Mouse (Mus musculus) intestine, embryonic 14.5 days (tissue): Measurements from ENCODE around the gene Tuba1b. TPM values are rescaled to one million over a fixed set of nuclear protein-coding genes. Genes with fewer than 3 reads are reported as not detected.

Experiments
- ATAC-seq: fragments of 200-750 bp; cut with Nextera tagmentation; replicated peaks from 2 replicates; pipeline ENCODE4 v1.8.0; 2017; ENCODE audit warnings: low read depth, moderate number of reproducible peaks, moderate TSS enrichment, moderate library complexity; ENCODE audit not compliant: low FRiP score, low TSS enrichment
- DNase-seq: peaks from one replicate; pipeline ENCODE4 v3.0.0-alpha.2; 2018; ENCODE audit warnings: low spot score
- H3K27ac ChIP-seq: fragments of 300-500 bp; sonication (generic); 2 replicates; pipeline ENCODE4 v1.5.1; 2014; ENCODE audit warnings: low read depth, mild to moderate bottlenecking, control low read depth
- H3K27me3 ChIP-seq: fragments of 300-500 bp; sonication (generic); replicated peaks from 2 replicates; pipeline ENCODE4 v1.6.1; 2014; ENCODE audit warnings: low read length, control low read depth; ENCODE audit not compliant: control insufficient read depth, insufficient read depth
- H3K36me3 ChIP-seq: fragments of 300-500 bp; sonication (generic); 2 replicates; pipeline ENCODE4 v1.6.1; 2014; ENCODE audit warnings: low read length, control low read depth; ENCODE audit not compliant: control insufficient read depth, insufficient read depth
- H3K4me1 ChIP-seq: fragments of 300-500 bp; sonication (generic); replicated peaks from 2 replicates; pipeline ENCODE4 v1.6.1; 2014; ENCODE audit warnings: low read length, control low read depth, mixed read lengths; ENCODE audit not compliant: control insufficient read depth, insufficient read depth
- H3K4me2 ChIP-seq: fragments of 300-500 bp; sonication (generic); 2 replicates; pipeline ENCODE4 v1.6.1; 2014; ENCODE audit warnings: low read length
- H3K4me3 ChIP-seq: fragments of 300-500 bp; sonication (generic); 2 replicates; pipeline ENCODE4 v1.5.1; 2014; ENCODE audit warnings: low read depth, low read length, control low read depth, mixed read lengths
- H3K9ac ChIP-seq: fragments of 300-500 bp; sonication (generic); 2 replicates; pipeline ENCODE4 v1.6.1; 2014; ENCODE audit warnings: mild to moderate bottlenecking, low read length
- H3K9me3 ChIP-seq: fragments of 300-500 bp; sonication (generic); 2 replicates; pipeline ENCODE4 v1.6.1; 2016; ENCODE audit warnings: low read length, control low read depth; ENCODE audit not compliant: control insufficient read depth
- WGBS: fragments of 180-500 bp; shearing (Covaris S2); extraction: QIAGEN DNeasy Blood & Tissue Kit; methylation state at CpG from one replicate; pipeline ENCODE4 v1.1.7; 2014; 5-methylcytosine and 5-hydroxymethylcytosine counted together
- polyA plus RNA-seq: library from polyadenylated mRNA; unstranded; fragments of >200 nt; fragmentation: Nextera tagmentation; extraction: Ambion mirVana; gene quantifications from 2 replicates; pipeline ENCODE4 v1.2.1, GENCODE M21; 2014

Tuba1b gene
- polyA plus RNA-seq, 1 experiment from 2014 or later = 1,667 TPM

DNA sequence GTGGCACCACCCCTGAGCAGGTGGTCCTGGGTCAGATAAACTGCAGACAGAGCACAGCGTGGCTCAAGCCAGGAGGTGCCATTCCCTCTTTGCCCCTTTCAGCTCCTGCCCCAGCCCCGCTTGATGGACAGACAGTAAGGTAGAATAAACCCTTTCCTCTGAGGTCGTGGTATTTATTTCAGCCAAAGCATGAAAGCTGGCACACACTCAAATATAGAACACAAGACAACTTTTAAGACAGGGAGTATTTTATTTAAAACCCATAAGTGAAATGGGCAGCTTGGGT lies 15.2 kb upstream of the Tuba1b start:
- H3K27ac ChIP-seq = no peak overlapping the region
- ATAC-seq (no peak), DNase-seq (no peak)
- no peak overlapping the region for H3K9ac ChIP-seq
- H3K27me3 ChIP-seq = no peaks in the 10 kb centered on the region
- no peak overlapping the region for H3K4me3 ChIP-seq
- no peaks in the 10 kb centered on the region for H3K9me3 ChIP-seq
- peaks cover 9% of the 10 kb centered on the region; the same call in 1 of the 2 replicates for H3K36me3 ChIP-seq
- H3K4me1 ChIP-seq = peaks cover 10% of the 10 kb centered on the region; the same call in 1 of the 2 replicates
- 70% methylated on average over 3 of the region's 3 CpGs for WGBS
- H3K4me2 ChIP-seq = no peak overlapping the region

- ATAC-seq (no peak), DNase-seq (no peak)
- no peaks in the 10 kb centered on the region for H3K9me3 ChIP-seq
- no peak overlapping the region for H3K27ac ChIP-seq
- H3K9ac ChIP-seq = no peak overlapping the region
- no peak overlapping the region for H3K4me2 ChIP-seq
- H3K4me3 ChIP-seq = no peak overlapping the region
- peaks cover 6% of the 10 kb centered on the region; the same call in 1 of the 2 replicates for H3K4me1 ChIP-seq
- no peaks in the 10 kb centered on the region for H3K27me3 ChIP-seq
- H3K36me3 ChIP-seq = peaks cover 9% of the 10 kb centered on the region; the same call in 1 of the 2 replicates
- 71% methylated on average over 6 of the region's 6 CpGs for WGBS
These were observed 14.7 kb upstream of the Tuba1b start for GRCm38 (mm10) chr15:98948857-98949606.

GRCm38 (mm10) chr15:98948382-98948781 lies 14.0 kb upstream of the Tuba1b start:
- DNase-seq = no peak
- no peaks in the 10 kb centered on the region for H3K9me3 ChIP-seq
- H3K4me1 ChIP-seq = 0 out of 2 replicates have a peak, but pooled peaks cover 4% of the 10 kb centered on the region
- H3K27ac ChIP-seq = no peak overlapping the region
- no peak for ATAC-seq
- H3K27me3 ChIP-seq = no peaks in the 10 kb centered on the region
- no peak overlapping the region for H3K4me2 ChIP-seq
- no peak overlapping the region for H3K9ac ChIP-seq
- no peak overlapping the region for H3K4me3 ChIP-seq
- H3K36me3 ChIP-seq = peaks cover 9% of the 10 kb centered on the region; the same call in 1 of the 2 replicates

DNA sequence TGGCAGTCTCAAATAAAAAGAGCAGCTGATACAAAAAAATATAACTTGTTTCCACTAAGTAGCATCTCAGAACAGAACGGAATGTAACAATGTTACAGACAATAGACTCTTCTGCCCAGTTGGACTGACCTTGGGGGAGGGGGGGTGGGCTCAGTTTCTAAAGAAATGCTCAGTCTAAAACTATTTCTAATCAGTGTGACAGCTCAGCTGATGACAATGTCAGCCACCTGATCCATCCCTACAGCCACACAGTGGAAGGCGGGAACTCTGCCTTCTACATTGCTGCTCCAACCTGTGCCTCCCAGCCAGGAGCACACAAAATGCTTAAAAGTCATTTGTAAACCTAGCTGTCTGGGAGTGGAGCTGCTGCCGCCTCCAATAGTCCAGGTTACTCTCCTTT lies 13.5 kb upstream of the Tuba1b start:
- Histone ChIP-seq H3K4me3 (no peak overlapping the region), H3K4me1 (0 out of 2 replicates have a peak, but pooled peaks cover 4% of the 10 kb centered on the region), H3K9me3 (no peaks in the 10 kb centered on the region), H3K9ac (no peak overlapping the region), H3K27ac (no peak overlapping the region), H3K27me3 (no peaks in the 10 kb centered on the region), H3K36me3 (peaks cover 9% of the 10 kb centered on the region; the same call in 1 of the 2 replicates), H3K4me2 (no peak overlapping the region)
- 51% methylated on average over 3 of the region's 3 CpGs for WGBS
- ATAC-seq (no peak), DNase-seq (no peak)

DNA sequence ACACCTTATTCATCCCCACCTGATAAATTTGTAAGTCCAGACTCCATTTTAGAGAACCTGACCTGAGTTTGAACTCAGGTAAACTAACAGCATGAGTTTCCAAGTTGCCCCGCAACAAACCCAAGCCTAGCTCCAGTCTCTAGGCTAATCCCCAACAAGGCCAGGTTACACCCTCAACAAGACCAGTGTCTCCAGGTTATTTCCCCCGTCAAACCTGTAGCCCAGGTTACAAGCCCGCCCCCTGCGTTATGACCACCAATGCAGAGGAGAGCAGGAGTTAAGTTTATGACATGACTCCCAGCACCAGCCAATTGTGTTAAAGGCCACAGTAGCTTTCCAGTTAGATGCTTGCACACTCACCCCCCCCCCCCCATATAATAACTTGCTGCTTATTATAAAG lies 8.8 kb upstream of the Tuba1b start:
- 48% methylated on average over 4 of the region's 4 CpGs for WGBS

DNA sequence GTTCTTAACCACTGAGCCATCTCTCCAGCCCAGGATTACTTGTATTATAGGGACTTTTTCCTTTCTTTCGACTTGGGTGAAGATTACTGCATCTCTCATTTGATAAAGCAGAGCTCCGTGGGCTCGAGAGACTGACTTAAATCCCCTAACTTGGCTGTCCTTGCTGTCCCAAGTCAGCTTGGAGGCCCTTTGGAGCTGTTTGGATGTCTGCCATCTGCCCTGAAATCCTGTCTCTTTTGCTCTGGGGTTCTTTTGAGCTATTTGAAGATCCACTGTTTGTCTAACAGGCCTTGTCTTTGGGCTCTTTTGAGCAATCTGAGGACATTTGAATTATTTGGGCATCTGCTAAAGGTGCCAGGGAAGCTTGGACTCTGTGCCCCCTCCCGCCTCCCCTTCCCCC lies 7.7 kb upstream of the Tuba1b start:
- Histone ChIP-seq H3K9me3 (no peaks in the 10 kb centered on the region), H3K9ac (no peak overlapping the region), H3K4me2 (no peak overlapping the region), H3K27me3 (no peaks in the 10 kb centered on the region), H3K4me1 (no peaks in the 10 kb centered on the region), H3K4me3 (no peak overlapping the region), H3K27ac (no peak overlapping the region), H3K36me3 (no peaks in the 10 kb centered on the region)
- DNase-seq (no peak), ATAC-seq (no peak)
- WGBS = 85% methylated on average over 4 of the region's 4 CpGs

More for the DNA sequence above, 8.8 kb upstream of the Tuba1b start:
- no peak overlapping the region for H3K4me2 ChIP-seq
- no peaks in the 10 kb centered on the region for H3K4me1 ChIP-seq
- H3K27me3 ChIP-seq = no peaks in the 10 kb centered on the region
- no peaks in the 10 kb centered on the region for H3K36me3 ChIP-seq
- H3K9ac ChIP-seq = no peak overlapping the region
- ATAC-seq (0 out of 2 replicates have a peak, but pooled peaks have one; percentile 20), DNase-seq (no peak)
- no peaks in the 10 kb centered on the region for H3K9me3 ChIP-seq
- H3K27ac ChIP-seq = no peak overlapping the region
- no peak overlapping the region for H3K4me3 ChIP-seq

DNA sequence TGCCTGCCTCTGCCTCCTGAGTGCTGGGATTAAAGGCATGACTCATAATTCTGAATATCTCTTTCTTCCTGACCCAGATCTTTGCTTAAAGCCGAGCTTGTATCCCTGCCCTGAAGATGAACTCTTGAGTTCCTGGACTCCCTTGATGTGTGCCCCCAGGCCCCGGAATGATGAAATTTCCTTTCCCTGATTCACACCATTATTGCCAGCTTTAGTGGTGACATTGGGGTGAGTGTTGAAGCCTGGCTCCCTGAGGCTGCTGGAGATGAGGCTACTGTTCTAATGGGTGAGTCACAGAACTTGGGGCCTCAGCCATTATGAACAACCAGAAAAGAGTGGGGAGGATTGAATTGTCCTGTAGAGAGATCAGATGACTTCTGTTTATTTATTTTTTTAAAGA lies 7.2 kb upstream of the Tuba1b start:
- DNase-seq = no peak
- Histone ChIP-seq H3K4me3 (no peak overlapping the region), H3K9ac (no peak overlapping the region), H3K36me3 (no peaks in the 10 kb centered on the region), H3K27ac (no peak overlapping the region), H3K9me3 (no peaks in the 10 kb centered on the region), H3K27me3 (no peaks in the 10 kb centered on the region), H3K4me1 (no peaks in the 10 kb centered on the region), H3K4me2 (no peak overlapping the region)
- WGBS = 65% methylated on average over 2 of the region's 2 CpGs
- no peak for ATAC-seq

DNA sequence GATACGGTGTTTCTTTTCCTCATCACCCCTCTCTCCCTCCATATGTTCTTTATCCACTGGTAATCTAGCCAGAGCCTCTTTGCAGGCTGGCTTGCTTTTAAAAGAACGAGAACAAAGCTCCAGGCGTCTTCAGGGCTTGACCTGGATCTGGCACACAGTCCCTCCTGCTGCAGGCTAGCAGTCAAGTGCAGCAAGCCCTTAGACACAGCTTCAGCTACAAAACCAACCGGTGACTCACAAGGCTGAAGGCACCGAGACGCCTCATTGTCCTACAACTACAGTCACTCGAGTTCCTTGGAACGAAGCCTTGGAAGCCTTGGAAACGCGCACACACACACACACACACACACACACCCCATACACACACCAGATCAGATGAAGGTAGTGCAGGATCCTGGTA lies 6.5 kb upstream of the Tuba1b start:
- no peak for ATAC-seq
- Histone ChIP-seq H3K9ac (no peak overlapping the region), H3K4me3 (no peak overlapping the region), H3K9me3 (no peaks in the 10 kb centered on the region), H3K4me1 (peaks cover 2% of the 10 kb centered on the region), H3K36me3 (no peaks in the 10 kb centered on the region), H3K4me2 (no peak overlapping the region), H3K27ac (no peak overlapping the region), H3K27me3 (no peaks in the 10 kb centered on the region)
- 83% methylated on average over 10 of the region's 10 CpGs for WGBS
- no peak for DNase-seq

DNA sequence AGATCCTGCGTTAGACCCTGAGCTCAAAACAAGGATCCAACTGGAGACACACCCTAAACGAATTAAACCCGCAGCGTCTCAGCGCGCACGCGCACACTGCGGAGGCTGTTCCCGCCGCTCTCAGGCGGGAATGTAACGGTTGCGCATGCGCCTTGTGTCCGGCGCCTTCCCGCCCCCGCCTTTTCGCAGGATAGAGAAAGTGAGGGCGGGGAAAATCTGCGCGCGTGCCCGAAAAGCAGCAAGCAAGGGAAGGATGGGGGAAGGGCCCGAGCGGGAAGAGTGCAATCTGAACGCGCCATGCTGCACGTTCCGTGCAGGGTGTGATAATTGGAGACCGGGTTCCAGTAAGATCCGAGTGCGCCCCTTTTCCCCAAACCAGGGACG lies 540 bp downstream of the Tuba1b start:
- peaks cover 14% of the 10 kb centered on the region for H3K36me3 ChIP-seq
- H3K4me3 ChIP-seq = peak overlapping the region; percentile 54
- DNase-seq (peak; percentile 96), ATAC-seq (peak; percentile 84)
- H3K27ac ChIP-seq = peak overlapping the region; percentile 96
- peak overlapping the region; percentile 99 for H3K4me2 ChIP-seq
- peaks cover 14% of the 10 kb centered on the region for H3K4me1 ChIP-seq
- H3K27me3 ChIP-seq = no peaks in the 10 kb centered on the region
- H3K9ac ChIP-seq = peak overlapping the region; percentile 97
- no peaks in the 10 kb centered on the region for H3K9me3 ChIP-seq
- under 1% methylated on average over 35 of the region's 35 CpGs for WGBS
